Mouse (Mus musculus) forebrain, embryonic 16.5 days (tissue): ENCODE results near the gene Ndufc2. TPM values are rescaled to one million over a fixed set of nuclear protein-coding genes. Genes with fewer than 3 reads are reported as not detected.
"Not testable (repeated sequence)": the region's sequence is repeated elsewhere in the genome, so short reads cannot be mapped to it uniquely, and the experiment has no call there.

Experiments used
- ATAC-seq: fragments of 200-750 bp; cut with Nextera tagmentation; 2 replicates; pipeline ENCODE4 v1.8.0; 2017; ENCODE audit warnings: mild to moderate bottlenecking, moderate library complexity
- H3K27ac ChIP-seq: fragments of 300-500 bp; sonication (generic); 2 replicates; pipeline ENCODE4 v1.5.1; 2014; ENCODE audit warnings: low read length, control low read depth
- H3K27me3 ChIP-seq: fragments of 300-500 bp; sonication (generic); replicated peaks from 2 replicates; pipeline ENCODE4 v1.6.1; 2014; ENCODE audit warnings: low read length; ENCODE audit not compliant: control insufficient read depth, insufficient read depth
- H3K36me3 ChIP-seq: fragments of 300-500 bp; sonication (generic); 2 replicates; pipeline ENCODE4 v1.6.1; 2014; ENCODE audit not compliant: control insufficient read depth, insufficient read depth
- H3K4me1 ChIP-seq: fragments of 300-500 bp; sonication (generic); replicated peaks from 2 replicates; pipeline ENCODE4 v1.6.1; 2014; ENCODE audit warnings: low read length; ENCODE audit not compliant: control insufficient read depth, insufficient read depth
- H3K4me2 ChIP-seq: fragments of 300-500 bp; sonication (generic); 2 replicates; pipeline ENCODE4 v1.6.1; 2014; ENCODE audit warnings: mild to moderate bottlenecking, low read length, control low read depth
- H3K4me3 ChIP-seq: fragments of 300-500 bp; sonication (generic); replicated peaks from 2 replicates; pipeline ENCODE4 v1.5.1; 2014; ENCODE audit warnings: mild to moderate bottlenecking, low read length, control low read depth
- H3K9ac ChIP-seq: fragments of 300-500 bp; sonication (generic); replicated peaks from 2 replicates; pipeline ENCODE4 v1.6.1; 2014; ENCODE audit warnings: low read depth, low read length, control low read depth
- H3K9me3 ChIP-seq: fragments of 300-500 bp; sonication (generic); 2 replicates; pipeline ENCODE4 v1.6.1; 2016; ENCODE audit warnings: low read length; ENCODE audit not compliant: control insufficient read depth
- WGBS: fragments of 180-500 bp; shearing (Covaris S2); extraction: QIAGEN DNeasy Blood & Tissue Kit; methylation state at CpG from one replicate; pipeline ENCODE4 v1.1.7; 2014; 5-methylcytosine and 5-hydroxymethylcytosine counted together
- polyA plus RNA-seq: library from polyadenylated mRNA; unstranded; fragments of >200 nt; fragmentation: Nextera tagmentation; extraction: Ambion mirVana; gene quantifications from 2 replicates; pipeline ENCODE4 v1.2.1, GENCODE M21; 2015

Ndufc2 gene
- polyA plus RNA-seq, 1 experiment from 2014 or later: 398 TPM

DNA sequence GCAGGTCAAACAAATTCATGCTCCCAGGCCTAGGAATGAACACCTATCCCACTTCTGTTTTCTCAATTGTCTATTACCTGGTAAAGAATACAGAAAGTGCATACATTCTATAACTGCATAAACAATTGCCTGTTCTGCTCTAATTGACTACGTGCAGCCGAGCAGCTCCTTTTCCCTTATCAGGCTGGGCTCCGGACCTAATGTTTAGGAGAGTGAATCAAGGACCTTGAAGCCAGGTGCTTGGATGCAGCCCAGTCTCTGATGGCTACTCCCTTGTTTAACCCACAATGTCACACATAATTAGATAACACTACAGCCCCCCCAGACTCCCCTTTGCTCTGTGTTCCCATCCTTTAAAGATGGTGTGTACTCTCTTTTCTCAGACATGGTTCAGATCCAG is 33.7 kb downstream of the Ndufc2 start:
- H3K4me1 ChIP-seq: peaks cover 11% of the 10 kb centered on the region
- not testable (repeated sequence) for H3K9ac ChIP-seq, H3K9me3 ChIP-seq, H3K4me3 ChIP-seq, H3K27me3 ChIP-seq, ATAC-seq, H3K4me2 ChIP-seq, H3K27ac ChIP-seq, H3K36me3 ChIP-seq
- WGBS: 53% methylated on average over 3 of the region's 3 CpGs

- no peak overlapping the region for H3K4me3 ChIP-seq
- H3K9ac ChIP-seq: no peak overlapping the region
- H3K27ac ChIP-seq: no peak overlapping the region
- ATAC-seq: no peak
- H3K36me3 ChIP-seq: no peaks in the 10 kb centered on the region
- H3K4me2 ChIP-seq: no peak overlapping the region
- WGBS: 81% methylated on average over 10 of the region's 10 CpGs
- H3K9me3 ChIP-seq: no peaks in the 10 kb centered on the region
- H3K27me3 ChIP-seq: no peaks in the 10 kb centered on the region
- peaks cover 9% of the 10 kb centered on the region for H3K4me1 ChIP-seq
These were observed 34.7 kb downstream of the Ndufc2 start for GRCm38 (mm10) chr7:97434517-97434916.

- H3K4me1 ChIP-seq: no peaks in the 10 kb centered on the region
- no peaks in the 10 kb centered on the region for H3K36me3 ChIP-seq
- H3K27ac ChIP-seq: no peak overlapping the region
- H3K4me2 ChIP-seq: no peak overlapping the region
- H3K9me3 ChIP-seq: 0 out of 2 replicates have a peak, but pooled peaks cover 4% of the 10 kb centered on the region
- H3K27me3 ChIP-seq: no peaks in the 10 kb centered on the region
- ATAC-seq: no peak
- H3K9ac ChIP-seq: no peak overlapping the region
- H3K4me3 ChIP-seq: no peak overlapping the region
These were observed 39.2 kb downstream of the Ndufc2 start for GRCm38 (mm10) chr7:97438986-97439385.

GRCm38 (mm10) chr7:97446171-97446925 is 46.5 kb downstream of the Ndufc2 start:
- Histone ChIP-seq H3K27ac (peak overlapping the region; percentile 97), H3K27me3 (no peaks in the 10 kb centered on the region), H3K4me2 (no peak overlapping the region), H3K9me3 (no peaks in the 10 kb centered on the region), H3K36me3 (no peaks in the 10 kb centered on the region), H3K4me3 (no peak overlapping the region), H3K4me1 (peaks cover 16% of the 10 kb centered on the region), H3K9ac (peak overlapping the region; percentile 45; the same call in 1 of the 2 replicates)
- WGBS: 7% methylated on average over 6 of the region's 6 CpGs
- ATAC-seq: peak; percentile 96

DNA sequence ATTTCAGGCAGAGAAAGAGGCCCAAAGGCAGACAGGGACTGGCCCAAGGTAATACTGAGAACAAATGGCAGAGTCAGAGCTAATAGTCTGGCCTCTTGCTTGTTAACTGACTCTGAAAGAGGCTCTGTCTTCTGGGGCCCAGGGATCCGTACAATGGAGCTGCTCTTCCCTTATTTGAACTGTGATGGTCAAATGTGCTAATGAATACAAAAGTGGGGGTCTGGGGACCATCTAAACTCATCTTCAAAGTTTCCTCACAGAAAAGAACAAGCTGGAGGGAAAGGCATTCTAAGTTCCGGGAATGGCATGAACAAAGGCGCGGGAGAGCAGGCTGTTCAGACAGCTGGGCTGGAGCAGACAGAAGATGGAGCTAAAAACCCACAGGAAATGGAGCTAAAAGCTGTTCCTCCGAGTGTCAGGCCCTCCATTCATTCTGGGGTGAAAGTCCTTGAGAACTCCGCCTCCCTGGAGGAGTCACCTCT is 47.3 kb downstream of the Ndufc2 start:
- H3K27ac ChIP-seq: peak overlapping the region; percentile 97
- no peaks in the 10 kb centered on the region for H3K27me3 ChIP-seq
- peak; percentile 54 for ATAC-seq
- H3K9ac ChIP-seq: peak overlapping the region; percentile 45; the same call in 1 of the 2 replicates
- H3K9me3 ChIP-seq: no peaks in the 10 kb centered on the region
- H3K4me1 ChIP-seq: peaks cover 16% of the 10 kb centered on the region
- no peak overlapping the region for H3K4me2 ChIP-seq
- no peaks in the 10 kb centered on the region for H3K36me3 ChIP-seq
- WGBS: 13% methylated on average over 6 of the region's 6 CpGs
- H3K4me3 ChIP-seq: no peak overlapping the region

DNA sequence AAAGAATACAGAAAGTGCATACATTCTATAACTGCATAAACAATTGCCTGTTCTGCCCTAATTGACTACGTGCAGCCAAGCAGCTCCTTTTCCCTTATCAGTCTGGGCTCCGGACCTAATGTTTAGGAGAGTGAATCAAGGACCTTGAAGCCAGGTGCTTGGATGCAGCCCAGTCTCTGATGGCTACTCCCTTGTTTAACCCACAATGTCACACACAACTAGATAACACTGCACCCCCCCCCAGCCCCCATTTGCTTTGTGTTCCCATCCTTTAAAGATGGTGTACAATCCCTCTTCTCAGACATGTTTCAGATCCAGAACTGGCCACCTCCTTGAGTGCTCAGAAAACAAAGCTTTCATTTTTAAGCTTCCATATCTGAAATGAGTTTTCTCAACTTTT is 51.2 kb downstream of the Ndufc2 start, which contains the start of gene Kctd14:
TSS of gene Kctd14 (plus strand) at position 301 of the 400 bp plus-strand sequence.
- H3K27ac ChIP-seq, H3K4me2 ChIP-seq, H3K4me3 ChIP-seq, H3K36me3 ChIP-seq, H3K9ac ChIP-seq, ATAC-seq, H3K9me3 ChIP-seq, H3K27me3 ChIP-seq: not testable (repeated sequence)
- peaks cover 16% of the 10 kb centered on the region for H3K4me1 ChIP-seq
- 76% methylated on average over 2 of the region's 2 CpGs for WGBS

DNA sequence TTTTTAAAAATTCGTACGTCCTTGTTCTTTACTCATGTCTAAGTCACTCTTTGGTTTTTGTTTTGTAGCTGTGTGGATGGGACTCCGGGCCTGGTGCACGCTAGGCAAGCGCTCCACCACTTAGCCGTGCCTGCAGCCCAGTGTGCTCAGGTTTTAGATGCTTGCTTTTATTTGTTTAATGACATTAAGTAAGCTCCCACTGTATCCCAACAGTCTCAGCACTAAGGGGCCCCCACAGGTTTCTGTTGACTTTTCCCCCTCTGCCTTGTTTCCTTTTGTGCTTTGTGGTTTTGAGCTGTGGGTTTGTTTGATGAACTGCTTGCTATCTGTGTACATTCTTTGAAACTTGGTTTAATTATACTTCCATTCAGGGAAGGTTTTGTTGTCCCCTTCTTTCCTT is 52.4 kb downstream of the Ndufc2 start:
- no peaks in the 10 kb centered on the region for H3K9me3 ChIP-seq
- 75% methylated on average over 6 of the region's 6 CpGs for WGBS
- H3K27me3 ChIP-seq: no peaks in the 10 kb centered on the region
- no peak for ATAC-seq
- H3K27ac ChIP-seq: no peak overlapping the region
- H3K4me3 ChIP-seq: no peak overlapping the region
- no peaks in the 10 kb centered on the region for H3K36me3 ChIP-seq
- H3K4me2 ChIP-seq: no peak overlapping the region
- peaks cover 4% of the 10 kb centered on the region for H3K4me1 ChIP-seq
- no peak overlapping the region for H3K9ac ChIP-seq

GRCm38 (mm10) chr7:97453141-97453921 is 53.5 kb downstream of the Ndufc2 start:
- Histone ChIP-seq H3K36me3 (no peaks in the 10 kb centered on the region), H3K4me1 (no peaks in the 10 kb centered on the region), H3K27me3 (no peaks in the 10 kb centered on the region), H3K27ac (no peak overlapping the region), H3K9ac (peak overlapping the region; percentile 12), H3K4me3 (peak overlapping the region; percentile 17), H3K9me3 (no peaks in the 10 kb centered on the region), H3K4me2 (peak overlapping the region; percentile 31)
- 8% methylated on average over 27 of the region's 27 CpGs for WGBS
- no peak for ATAC-seq

GRCm38 (mm10) chr7:97454795-97455194 is 55.0 kb downstream of the Ndufc2 start:
- ATAC-seq: no peak
- Histone ChIP-seq H3K27ac (no peak overlapping the region), H3K4me1 (no peaks in the 10 kb centered on the region), H3K9ac (no peak overlapping the region), H3K9me3 (no peaks in the 10 kb centered on the region), H3K4me2 (no peak overlapping the region), H3K36me3 (no peaks in the 10 kb centered on the region), H3K27me3 (no peaks in the 10 kb centered on the region), H3K4me3 (no peak overlapping the region)
- WGBS: 94% methylated on average over 10 of the region's 10 CpGs
